Mouse (Mus musculus) bone marrow macrophage, adult 2 months (primary cell): ENCODE results near the gene Shc4. TPM values are rescaled to one million over a fixed set of nuclear protein-coding genes. Genes with fewer than 3 reads are reported as not detected.

Source experiments
- H3K27ac ChIP-seq: 2 replicates; pipeline ENCODE4 v1.5.1; 2012; ENCODE audit warnings: low read depth, low read length; ENCODE audit not compliant: insufficient read depth
- H3K4me1 ChIP-seq: 2 replicates; pipeline ENCODE4 v1.6.1; 2012; ENCODE audit warnings: low read length; ENCODE audit not compliant: control insufficient read depth, insufficient read depth
- H3K4me3 ChIP-seq: 2 replicates; pipeline ENCODE4 v1.5.1; 2012; ENCODE audit warnings: mild to moderate bottlenecking, low read length, moderate library complexity; ENCODE audit not compliant: insufficient read depth
- CTCF ChIP-seq: IDR thresholded peaks from 2 replicates; pipeline ENCODE4 v1.5.1; 2012; ENCODE audit warnings: low read depth, mild to moderate bottlenecking, low read length, moderate library complexity
- POLR2A ChIP-seq: IDR thresholded peaks from 2 replicates; pipeline ENCODE4 v1.6.1; 2012; ENCODE audit warnings: mild to moderate bottlenecking, low read depth, low read length, borderline replicate concordance
- polyA plus RNA-seq: library from polyadenylated mRNA; stranded (reverse); fragments of >200 nt; gene quantifications from 2 replicates; pipeline ENCODE4 v1.2.4, GENCODE M21; 2012; ENCODE audit not compliant: missing spikeins, insufficient read depth, insufficient read length

The Shc4 gene
- polyA plus RNA-seq: 1.5 and 1.8 TPM in 2 replicates

DNA sequence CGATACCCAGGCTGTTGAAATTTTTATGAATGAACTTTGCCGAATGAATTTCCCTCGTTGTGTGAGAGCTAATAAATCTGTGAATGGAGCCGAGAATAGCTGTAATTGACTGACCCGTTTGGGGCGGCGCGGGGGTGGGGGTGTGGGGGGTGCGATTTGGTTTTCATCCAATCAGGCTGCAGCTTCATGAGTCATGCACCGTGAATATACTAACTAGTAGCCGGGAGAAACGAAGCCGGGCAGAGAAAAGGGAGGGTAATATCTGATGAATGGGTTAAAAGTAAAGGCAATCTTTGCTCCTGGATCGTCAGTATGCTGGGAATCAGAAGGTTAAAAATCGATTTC is at the start of gene Shc4:
Shc4 (minus strand) TSS at position 63 of the 345 bp plus-strand sequence.
- TF ChIP-seq CTCF (no peak), POLR2A (no peak)
- H3K4me1 ChIP-seq: peaks cover 3% of the 10 kb centered on the region; the same call in 1 of the 2 replicates

GRCm38 (mm10) chr2:125765029-125765428 is 41.1 kb upstream of the Shc4 start:
- H3K4me1 ChIP-seq: no peaks in the 10 kb centered on the region
- TF ChIP-seq CTCF (no peak), POLR2A (no peak)
- no peak overlapping the region for H3K27ac ChIP-seq
- H3K4me3 ChIP-seq: no peak overlapping the region

More for the DNA sequence above, at the start of gene Shc4:
- H3K4me3 ChIP-seq: peak within 1 kb of the TSS; percentile 51
- H3K27ac ChIP-seq: no peak within 1 kb of the TSS

GRCm38 (mm10) chr2:125764531-125764930 is 40.6 kb upstream of the Shc4 start:
- H3K27ac ChIP-seq: no peak overlapping the region
- no peaks in the 10 kb centered on the region for H3K4me1 ChIP-seq
- no peak overlapping the region for H3K4me3 ChIP-seq
- TF ChIP-seq POLR2A (no peak), CTCF (no peak)

- TF ChIP-seq CTCF (no peak), POLR2A (no peak)
- H3K27ac ChIP-seq: no peak overlapping the region
- H3K4me1 ChIP-seq: 0 out of 2 replicates have a peak, but pooled peaks cover 3% of the 10 kb centered on the region
- H3K4me3 ChIP-seq: no peak overlapping the region
Observed at GRCm38 (mm10) chr2:125749330-125749729, 25.4 kb upstream of the Shc4 start.

GRCm38 (mm10) chr2:125739338-125739737 is 15.4 kb upstream of the Shc4 start:
- Histone ChIP-seq H3K4me1 (peaks cover 6% of the 10 kb centered on the region), H3K27ac (no peak overlapping the region), H3K4me3 (no peak overlapping the region)
- TF ChIP-seq POLR2A: no peak
- no peak for TF ChIP-seq CTCF

DNA sequence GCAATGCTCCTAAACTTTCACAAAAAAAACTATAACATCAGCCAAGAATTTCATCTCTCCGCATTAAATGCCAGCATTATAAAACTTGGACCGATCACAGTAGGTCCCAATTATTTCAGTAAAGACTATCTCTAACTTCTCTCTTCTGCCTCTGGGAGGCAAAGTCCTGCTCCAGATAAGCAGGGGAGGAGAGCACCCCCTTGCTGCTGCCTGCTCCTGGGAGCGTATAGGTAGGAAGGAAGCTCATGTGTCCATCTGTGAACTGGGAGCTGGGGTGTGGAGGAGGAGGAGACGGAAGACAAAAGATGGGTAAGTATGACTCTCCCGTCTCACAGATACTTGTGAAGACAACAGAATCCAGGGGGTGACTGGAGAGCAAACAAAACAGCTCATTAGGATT is 14.8 kb upstream of the Shc4 start:
- Histone ChIP-seq H3K4me3 (no peak overlapping the region), H3K4me1 (peaks cover 6% of the 10 kb centered on the region), H3K27ac (no peak overlapping the region)
- TF ChIP-seq CTCF (no peak), POLR2A (no peak)

DNA sequence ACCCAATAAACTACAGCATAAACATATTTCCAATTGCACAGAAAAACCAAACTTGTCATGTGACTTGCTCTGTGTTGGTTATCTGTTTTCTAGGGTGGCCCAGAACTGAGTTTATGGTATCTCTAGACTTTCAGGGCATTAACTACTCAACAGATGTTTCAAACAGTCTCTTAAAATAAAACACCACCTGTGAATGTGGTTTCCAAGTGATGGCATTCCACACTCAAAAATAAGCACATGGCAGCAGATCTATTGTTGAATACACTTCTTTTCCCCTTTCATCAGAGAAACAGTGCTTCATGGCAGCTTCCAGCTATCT is 12.0 kb upstream of the Shc4 start:
- no peak for TF ChIP-seq POLR2A
- no peak for TF ChIP-seq CTCF
- Histone ChIP-seq H3K27ac (no peak overlapping the region), H3K4me3 (no peak overlapping the region), H3K4me1 (peaks cover 6% of the 10 kb centered on the region)

GRCm38 (mm10) chr2:125735333-125736024 is 11.5 kb upstream of the Shc4 start:
- H3K4me1 ChIP-seq: peaks cover 6% of the 10 kb centered on the region
- H3K27ac ChIP-seq: no peak overlapping the region
- TF ChIP-seq CTCF (no peak), POLR2A (no peak)
- no peak overlapping the region for H3K4me3 ChIP-seq

- Histone ChIP-seq H3K4me1 (peaks cover 6% of the 10 kb centered on the region), H3K4me3 (no peak overlapping the region), H3K27ac (no peak overlapping the region)
- TF ChIP-seq CTCF: no peak
Observed at GRCm38 (mm10) chr2:125734741-125735140, 10.8 kb upstream of the Shc4 start.

GRCm38 (mm10) chr2:125731763-125732560 is 8.0 kb upstream of the Shc4 start:
- Histone ChIP-seq H3K27ac (no peak overlapping the region), H3K4me1 (peaks cover 6% of the 10 kb centered on the region), H3K4me3 (peak overlapping the region; percentile 25)
- TF ChIP-seq CTCF: peak; percentile 70
- no peak for TF ChIP-seq POLR2A
